ENCODE assay signal across 19 mouse cellular contexts in the genomic region with DNA sequence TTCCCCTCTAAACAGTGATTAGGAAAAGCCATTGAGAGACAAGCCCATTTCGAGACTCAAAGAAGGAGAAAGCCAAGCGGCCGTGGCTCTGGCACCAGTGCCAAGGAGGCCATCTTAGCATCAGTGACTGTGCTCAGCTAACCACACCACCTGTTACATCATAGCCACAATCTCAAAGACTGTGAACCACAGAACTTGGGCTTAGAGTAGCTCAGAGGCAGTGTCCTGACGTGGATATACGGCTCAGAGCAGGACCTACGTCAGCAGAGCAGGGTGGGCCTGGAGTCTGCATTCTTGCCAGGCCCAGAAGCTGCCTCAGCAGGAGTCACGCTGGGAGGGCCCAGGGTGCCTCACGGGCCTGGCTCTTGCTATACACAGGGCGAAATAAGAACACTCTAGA. TPM values are rescaled to one million over a fixed set of nuclear protein-coding genes. Genes with fewer than 3 reads are reported as not detected.
DNase-seq lines count a peak whose midpoint lies in the region; ATAC-seq and TF ChIP-seq lines count a peak whose summit lies in the region.
"Had no signal": no experiment of that assay in that cellular context is flagged by ENCODE, and none has a peak within 500 bp of the region (broad histone marks: within the 10 kb centered on the region; RNA-seq: fewer than 3 reads in every experiment).

No protein-coding gene starts in this region.

- no peaks in the 10 kb centered on the region for H3K36me3 ChIP-seq in forebrain, embryonic 12.5 days (replicated peaks)
- no peaks in the 10 kb centered on the region for H3K36me3 ChIP-seq in forebrain, postnatal 0 days (ENCODE audit: insufficient read depth)
- no peaks in the 10 kb centered on the region for H3K36me3 ChIP-seq in lung, embryonic 14.5 days (ENCODE audit: insufficient read depth)
- H3K36me3 ChIP-seq in stomach, embryonic 16.5 days (ENCODE audit: control insufficient read depth, insufficient read depth, low read length), result no peaks in the 10 kb centered on the region
- H3K36me3 ChIP-seq: forebrain, embryonic 15.5 days; G1E; midbrain, embryonic 15.5 days had no signal

- H3K4me1 ChIP-seq in forebrain, embryonic 12.5 days, result no peaks in the 10 kb centered on the region
- H3K4me1 ChIP-seq in forebrain, postnatal 0 days (ENCODE audit: insufficient read depth), result no peaks in the 10 kb centered on the region
- H3K4me1 ChIP-seq in lung, embryonic 14.5 days (ENCODE audit: insufficient read depth), result no peaks in the 10 kb centered on the region
- no peaks in the 10 kb centered on the region for H3K4me1 ChIP-seq in stomach, embryonic 16.5 days (ENCODE audit: control insufficient read depth, insufficient read depth, low read length)
- H3K4me1 ChIP-seq: forebrain, embryonic 15.5 days had no signal

- no peaks in the 10 kb centered on the region for H3K9me3 ChIP-seq in forebrain, embryonic 12.5 days
- no peaks in the 10 kb centered on the region for H3K9me3 ChIP-seq in forebrain, postnatal 0 days (ENCODE audit: low read length)
- no peaks in the 10 kb centered on the region for H3K9me3 ChIP-seq in lung, embryonic 14.5 days (ENCODE audit: low read depth, low read length)
- H3K9me3 ChIP-seq in stomach, embryonic 16.5 days (replicated peaks; ENCODE audit: control insufficient read depth, low read length), result no peaks in the 10 kb centered on the region
- H3K9me3 ChIP-seq: forebrain, embryonic 15.5 days; midbrain, embryonic 15.5 days had no signal

- no peak overlapping the region for H3K4me2 ChIP-seq in forebrain, embryonic 12.5 days
- no peak overlapping the region for H3K4me2 ChIP-seq in forebrain, postnatal 0 days (ENCODE audit: low read depth)
- no peak overlapping the region for H3K4me2 ChIP-seq in lung, embryonic 14.5 days
- no peak overlapping the region for H3K4me2 ChIP-seq in stomach, embryonic 16.5 days (ENCODE audit: low read depth, low read length)
- H3K4me2 ChIP-seq: forebrain, embryonic 15.5 days; midbrain, embryonic 15.5 days had no signal

- 77% methylated on average over 9 of the region's 9 CpGs for WGBS in forebrain, embryonic 12.5 days
- WGBS in forebrain, postnatal 0 days, result 77% methylated on average over 9 of the region's 9 CpGs
- 63% methylated on average over 9 of the region's 9 CpGs for WGBS in lung, embryonic 14.5 days
- WGBS in stomach, embryonic 16.5 days, result 70% methylated on average over 9 of the region's 9 CpGs

- no peaks in the 10 kb centered on the region for H3K27me3 ChIP-seq in forebrain, embryonic 12.5 days
- H3K27me3 ChIP-seq in forebrain, postnatal 0 days (ENCODE audit: insufficient read depth, low read length), result no peaks in the 10 kb centered on the region
- H3K27me3 ChIP-seq in lung, embryonic 14.5 days (ENCODE audit: insufficient read depth, low read length), result no peaks in the 10 kb centered on the region
- no peaks in the 10 kb centered on the region for H3K27me3 ChIP-seq in stomach, embryonic 16.5 days (ENCODE audit: control insufficient read depth, insufficient read depth, low read length)
- H3K27me3 ChIP-seq: forebrain, embryonic 15.5 days; midbrain, embryonic 15.5 days had no signal

- no peak for DNase-seq in forebrain, postnatal 0 days
- DNase-seq in lung, embryonic 14.5 days, result no peak
- no peak for DNase-seq in lung, postnatal 14 days
- DNase-seq in kidney, adult 8-10 months, result no peak
- no peak for DNase-seq in gastrocnemius, postnatal 10 days
- DNase-seq: adrenal gland, postnatal 10 days; cerebellum, adult 8-10 months; embryo, embryonic 11 days; heart, postnatal 36 days; kidney, postnatal 14 days; lung, postnatal 4 days; right cerebral cortex, postnatal 14 days had no signal

- TF ChIP-seq CTCF in forebrain, postnatal 0 days (IDR thresholded peaks at IDR 0.05; ENCODE audit: low read depth), result no peak
- TF ChIP-seq CTCF in lung, embryonic 14.5 days (IDR thresholded peaks at IDR 0.05; ENCODE audit: low read depth), result no peak

- no peak overlapping the region for H3K4me3 ChIP-seq in forebrain, embryonic 12.5 days (replicated peaks)
- H3K4me3 ChIP-seq in forebrain, postnatal 0 days (ENCODE audit: low read depth, low read length), result no peak overlapping the region
- H3K4me3 ChIP-seq in lung, embryonic 14.5 days (ENCODE audit: low read depth, low read length), result no peak overlapping the region
- H3K4me3 ChIP-seq in stomach, embryonic 16.5 days (replicated peaks; ENCODE audit: low read length), result no peak overlapping the region
- H3K4me3 ChIP-seq: forebrain, embryonic 15.5 days; midbrain, embryonic 15.5 days had no signal

- no peak overlapping the region for H3K9ac ChIP-seq in forebrain, embryonic 12.5 days
- H3K9ac ChIP-seq in forebrain, postnatal 0 days, result no peak overlapping the region
- H3K9ac ChIP-seq in lung, embryonic 14.5 days, result no peak overlapping the region
- no peak overlapping the region for H3K9ac ChIP-seq in stomach, embryonic 16.5 days (ENCODE audit: low read length)
- H3K9ac ChIP-seq: forebrain, embryonic 15.5 days; midbrain, embryonic 15.5 days had no signal

- ATAC-seq in forebrain, embryonic 12.5 days (ENCODE audit: low FRiP score), result no peak
- ATAC-seq in forebrain, postnatal 0 days, result no peak
- peak; percentile 15; the same call in 1 of the 2 replicates for ATAC-seq in lung, embryonic 14.5 days (ENCODE audit: insufficient read depth)
- ATAC-seq in granulocyte monocyte progenitor cell, adult 5-6 weeks (replicated peaks; ENCODE audit: poor library complexity, severe bottlenecking), result peak; percentile 95
- ATAC-seq in stomach, embryonic 16.5 days (ENCODE audit: insufficient read depth, low FRiP score), result peak; percentile 34; the same call in 1 of the 2 replicates
- ATAC-seq: forebrain, embryonic 15.5 days; inflammation-experienced regulatory T-cells, adult 6 months; midbrain, embryonic 15.5 days had no signal

- H3K27ac ChIP-seq in forebrain, embryonic 12.5 days, result 0 out of 2 replicates have a peak overlapping the region, but pooled peaks have one; percentile 5
- H3K27ac ChIP-seq in forebrain, postnatal 0 days (ENCODE audit: low read depth, low read length), result no peak overlapping the region
- no peak overlapping the region for H3K27ac ChIP-seq in lung, embryonic 14.5 days (ENCODE audit: low read depth)
- peak overlapping the region; percentile 58 for H3K27ac ChIP-seq in stomach, embryonic 16.5 days (ENCODE audit: low read length)
- H3K27ac ChIP-seq: forebrain, embryonic 15.5 days; midbrain, embryonic 15.5 days had no signal

RNA-seq across cellular contexts. Expression of gene Afdn, which starts 44.8 kb away (rescaled TPM):
- 163 and 182 TPM in 2 replicates for polyA plus RNA-seq in forebrain, embryonic 12.5 days (2016; fragmentation: Nextera tagmentation; extraction: Ambion mirVana)
- total RNA-seq in forebrain, postnatal 0 days (2014; rRNA removed), result 141 and 146 TPM in 2 replicates
- polyA plus RNA-seq in forebrain, postnatal 0 days (2015; fragmentation: Nextera tagmentation; extraction: Ambion mirVana), result 92.5 and 129 TPM in 2 replicates
- 138 TPM in 2 replicates for polyA plus RNA-seq in lung, embryonic 14.5 days (2014; fragmentation: Nextera tagmentation; extraction: Ambion mirVana)
- total RNA-seq in granulocyte monocyte progenitor cell, adult 5-6 weeks (2014; fragmentation: Nextera tagmentation), result 2.4 and 3.9 TPM in 2 replicates
- total RNA-seq in granulocyte monocyte progenitor cell, adult 5-6 weeks (2017), result 3.4 and 3.8 TPM in 2 replicates
- 59.7 and 63.7 TPM in 2 replicates for polyA plus RNA-seq in stomach, embryonic 16.5 days (2015; fragmentation: Nextera tagmentation; extraction: Ambion mirVana)
- 10 to 100 TPM; 79.9 to 99.8 TPM for total RNA-seq in gastrocnemius, postnatal 10 days (2021)

RNA-seq across cellular contexts. Expression of gene Tcte2, which starts 46.1 kb away (rescaled TPM):
- polyA plus RNA-seq in forebrain, embryonic 12.5 days (2016; fragmentation: Nextera tagmentation; extraction: Ambion mirVana), result 14.9 and 15.2 TPM in 2 replicates
- total RNA-seq in forebrain, postnatal 0 days (2014; rRNA removed), result 22.7 and 22.9 TPM in 2 replicates
- polyA plus RNA-seq in forebrain, postnatal 0 days (2015; fragmentation: Nextera tagmentation; extraction: Ambion mirVana), result 9.3 and 10.7 TPM in 2 replicates
- 5.1 and 5.8 TPM in 2 replicates for polyA plus RNA-seq in lung, embryonic 14.5 days (2014; fragmentation: Nextera tagmentation; extraction: Ambion mirVana)
- total RNA-seq in granulocyte monocyte progenitor cell, adult 5-6 weeks (2014; fragmentation: Nextera tagmentation), result not detected in 2 replicates
- total RNA-seq in granulocyte monocyte progenitor cell, adult 5-6 weeks (2017), result not detected in 2 replicates
- polyA plus RNA-seq in stomach, embryonic 16.5 days (2015; fragmentation: Nextera tagmentation; extraction: Ambion mirVana), result 5.9 and 6.2 TPM in 2 replicates
- 1 to 10 TPM; 1.6 to 2.3 TPM for total RNA-seq in gastrocnemius, postnatal 10 days (2021)
- polyA plus RNA-seq: G1E; inflammation-experienced regulatory T-cells, adult 6 months had no signal

Comparison
In these comparisons a context has a peak if more than half of its experiments do, and no peak if none do; other contexts are left out.
1. H3K27ac ChIP-seq: peak in forebrain, embryonic 12.5 days (single experiment) and stomach, embryonic 16.5 days (single experiment); none in forebrain, postnatal 0 days (single experiment) and lung, embryonic 14.5 days (single experiment).
2. ATAC-seq: peak in lung, embryonic 14.5 days (single experiment), granulocyte monocyte progenitor cell, adult 5-6 weeks (single experiment) and stomach, embryonic 16.5 days (single experiment); none in forebrain, embryonic 12.5 days (single experiment) and forebrain, postnatal 0 days (single experiment).